Mouse (Mus musculus) liver, postnatal 0 days (tissue): ENCODE results near the gene Kmt5a.

Source experiments
- CTCF ChIP-seq: sonication (generic); IDR thresholded peaks from 2 replicates; pipeline ENCODE4 v1.5.1; 2016; ENCODE audit warnings: antibody characterized with exemption, low read depth
- EP300 ChIP-seq: IDR thresholded peaks from 2 replicates; pipeline ENCODE4 v1.6.1; 2016; ENCODE audit warnings: antibody characterized with exemption, low read depth, mild to moderate bottlenecking

- TF ChIP-seq CTCF (no peak), EP300 (no peak)
Measured at GRCm38 (mm10) chr5:124456762-124457161, 17.0 kb downstream of the Kmt5a start.
